Mouse (Mus musculus) heart, adult 2 months (tissue): ENCODE data around the gene Phactr2.

Experiments used
- CTCF ChIP-seq: fragments of 200-600 bp; IDR thresholded peaks from 2 replicates; pipeline ENCODE4 v1.8.1; 2022; ENCODE audit warnings: antibody characterized with exemption, mild to moderate bottlenecking, moderate library complexity
- EP300 ChIP-seq: fragments of 200-500 bp; IDR thresholded peaks from 2 replicates; pipeline ENCODE4 v1.6.1; 2011; ENCODE audit warnings: low read depth, low read length, control low read depth; ENCODE audit not compliant: insufficient read depth
- POLR2A ChIP-seq: fragments of 200-500 bp; IDR thresholded peaks from 2 replicates; pipeline ENCODE4 v1.6.1; 2011; ENCODE audit warnings: mild to moderate bottlenecking, low read depth, low read length, control low read depth; ENCODE audit not compliant: insufficient read depth

DNA sequence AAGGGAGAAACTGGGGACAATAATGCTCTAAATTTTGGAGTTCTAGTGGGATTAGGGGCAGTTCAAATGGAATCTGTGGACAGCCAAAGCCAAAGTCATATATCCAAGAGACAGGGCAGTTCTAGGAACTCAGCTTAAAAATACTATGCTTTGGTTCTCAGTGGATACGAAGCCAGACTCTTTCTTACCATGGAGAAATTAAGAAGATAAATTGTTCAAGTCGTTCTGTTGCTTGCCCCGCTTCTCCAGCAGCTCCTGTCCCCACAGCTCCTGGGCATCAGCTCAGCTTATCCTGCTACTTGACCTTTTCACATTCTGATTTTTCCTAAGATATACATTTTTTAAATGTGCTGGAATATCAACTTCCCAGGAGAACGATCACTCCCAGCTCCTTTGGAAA is 80.2 kb downstream of the Phactr2 start:
- TF ChIP-seq EP300 (no peak), POLR2A (no peak), CTCF (no peak)
